10 mouse cellular contexts compared by ENCODE assay signal in the genomic region with DNA sequence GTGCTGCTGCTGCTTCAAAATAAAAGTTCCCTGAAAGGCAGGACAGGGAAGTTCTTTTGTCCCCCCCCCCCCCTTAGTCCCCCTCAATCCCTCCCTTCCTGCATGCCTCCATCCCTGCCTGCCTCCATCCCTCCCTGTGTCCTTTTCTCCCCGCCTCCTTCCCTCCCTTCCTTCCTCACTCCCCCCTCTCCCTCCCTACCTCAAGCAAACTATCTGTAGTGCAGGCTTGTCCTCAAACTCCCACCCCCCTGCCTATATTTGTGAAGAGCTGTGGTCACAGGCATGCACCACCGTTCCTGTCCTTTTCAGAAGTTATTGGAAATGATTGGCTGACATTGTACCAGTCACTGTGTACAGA.
DNase-seq lines count a peak whose midpoint lies in the region; ATAC-seq and TF ChIP-seq lines count a peak whose summit lies in the region.
"Had no signal": no experiment of that assay in that cellular context is flagged by ENCODE, and none has a peak within 500 bp of the region (broad histone marks: within the 10 kb centered on the region; RNA-seq: fewer than 3 reads in every experiment).

No protein-coding gene starts in this region.

- no peaks in the 10 kb centered on the region for H3K9me3 ChIP-seq in intestine, embryonic 14.5 days (ENCODE audit: control insufficient read depth, low read length)
- H3K9me3 ChIP-seq in intestine, embryonic 15.5 days: no peaks in the 10 kb centered on the region
- no peaks in the 10 kb centered on the region for H3K9me3 ChIP-seq in embryonic facial prominence, embryonic 12.5 days
- no peaks in the 10 kb centered on the region for H3K9me3 ChIP-seq in hindbrain, embryonic 14.5 days (ENCODE audit: control insufficient read depth, low read length)
- H3K9me3 ChIP-seq: liver, embryonic 13.5 days had no signal

- H3K27me3 ChIP-seq in intestine, embryonic 14.5 days (replicated peaks; ENCODE audit: control insufficient read depth, insufficient read depth, low read length): no peaks in the 10 kb centered on the region
- H3K27me3 ChIP-seq in intestine, embryonic 15.5 days (replicated peaks): no peaks in the 10 kb centered on the region
- 0 out of 2 replicates have a peak, but pooled peaks cover 2% of the 10 kb centered on the region for H3K27me3 ChIP-seq in embryonic facial prominence, embryonic 12.5 days
- no peaks in the 10 kb centered on the region for H3K27me3 ChIP-seq in hindbrain, embryonic 14.5 days (ENCODE audit: control insufficient read depth, insufficient read depth, low read length)
- H3K27me3 ChIP-seq: liver, embryonic 13.5 days had no signal

- no peak for ATAC-seq in intestine, embryonic 14.5 days (replicated peaks; ENCODE audit: low FRiP score, low TSS enrichment, low read depth)
- no peak for ATAC-seq in intestine, embryonic 15.5 days
- ATAC-seq in embryonic facial prominence, embryonic 12.5 days (ENCODE audit: insufficient number of reproducible peaks, insufficient read depth, low FRiP score, low TSS enrichment): peak; percentile 47; the same call in 1 of the 2 replicates
- peak; percentile 51; the same call in 1 of the 2 replicates for ATAC-seq in hindbrain, embryonic 14.5 days (ENCODE audit: low FRiP score)
- ATAC-seq in frontal cortex, adult (ENCODE audit: low TSS enrichment): no peak

- H3K4me1 ChIP-seq in intestine, embryonic 14.5 days (replicated peaks; ENCODE audit: control insufficient read depth, insufficient read depth, low read length): peaks cover 7% of the 10 kb centered on the region
- peaks cover 10% of the 10 kb centered on the region for H3K4me1 ChIP-seq in intestine, embryonic 15.5 days (replicated peaks)
- H3K4me1 ChIP-seq in cortical plate, adult 2 months (ENCODE audit: control insufficient read depth, insufficient read depth, low read length): peaks cover 13% of the 10 kb centered on the region
- peaks cover 23% of the 10 kb centered on the region for H3K4me1 ChIP-seq in embryonic facial prominence, embryonic 12.5 days
- H3K4me1 ChIP-seq in hindbrain, embryonic 14.5 days (replicated peaks; ENCODE audit: control insufficient read depth, insufficient read depth, low read length): peaks cover 16% of the 10 kb centered on the region; the same call in 1 of the 2 replicates
- H3K4me1 ChIP-seq: liver, embryonic 13.5 days had no signal

- no peak overlapping the region for H3K9ac ChIP-seq in intestine, embryonic 14.5 days (ENCODE audit: low read length)
- no peak overlapping the region for H3K9ac ChIP-seq in intestine, embryonic 15.5 days
- H3K9ac ChIP-seq in embryonic facial prominence, embryonic 12.5 days: no peak overlapping the region
- H3K9ac ChIP-seq in hindbrain, embryonic 14.5 days: no peak overlapping the region
- H3K9ac ChIP-seq: liver, embryonic 13.5 days had no signal

- H3K36me3 ChIP-seq in intestine, embryonic 14.5 days (ENCODE audit: control insufficient read depth, insufficient read depth, low read length): no peaks in the 10 kb centered on the region
- no peaks in the 10 kb centered on the region for H3K36me3 ChIP-seq in intestine, embryonic 15.5 days
- H3K36me3 ChIP-seq in embryonic facial prominence, embryonic 12.5 days: no peaks in the 10 kb centered on the region
- no peaks in the 10 kb centered on the region for H3K36me3 ChIP-seq in hindbrain, embryonic 14.5 days (replicated peaks; ENCODE audit: control insufficient read depth, insufficient read depth)
- H3K36me3 ChIP-seq: liver, embryonic 13.5 days had no signal

- no peak overlapping the region for H3K4me2 ChIP-seq in intestine, embryonic 14.5 days (ENCODE audit: low read length)
- no peak overlapping the region for H3K4me2 ChIP-seq in intestine, embryonic 15.5 days (replicated peaks)
- H3K4me2 ChIP-seq in embryonic facial prominence, embryonic 12.5 days (replicated peaks): no peak overlapping the region
- H3K4me2 ChIP-seq in hindbrain, embryonic 14.5 days (replicated peaks): no peak overlapping the region
- H3K4me2 ChIP-seq: liver, embryonic 13.5 days had no signal

- H3K4me3 ChIP-seq in intestine, embryonic 14.5 days (ENCODE audit: low read depth, low read length): no peak overlapping the region
- H3K4me3 ChIP-seq in intestine, embryonic 15.5 days (replicated peaks): no peak overlapping the region
- no peak overlapping the region for H3K4me3 ChIP-seq in cortical plate, adult 2 months (ENCODE audit: insufficient read depth, low read length)
- H3K4me3 ChIP-seq in embryonic facial prominence, embryonic 12.5 days: no peak overlapping the region
- no peak overlapping the region for H3K4me3 ChIP-seq in hindbrain, embryonic 14.5 days (replicated peaks; ENCODE audit: low read length)
- H3K4me3 ChIP-seq: liver, embryonic 13.5 days had no signal

- 16% methylated on average over 2 of the region's 2 CpGs for WGBS in intestine, embryonic 14.5 days
- 21% methylated on average over 2 of the region's 2 CpGs for WGBS in intestine, embryonic 15.5 days
- 27% methylated on average over 2 of the region's 2 CpGs for WGBS in embryonic facial prominence, embryonic 12.5 days
- 33% methylated on average over 2 of the region's 2 CpGs for WGBS in hindbrain, embryonic 14.5 days

- no peak for DNase-seq in intestine, embryonic 14.5 days (ENCODE audit: low spot score)
- no peak for DNase-seq in hindbrain, embryonic 14.5 days (ENCODE audit: low spot score)
- DNase-seq in thymus, postnatal 25 days: no peak
- no peak for DNase-seq in urinary bladder, postnatal 14 days (ENCODE audit: low spot score)
- DNase-seq: liver, embryonic 13.5 days; thymus, postnatal 36 days had no signal

- no peak for TF ChIP-seq POLR2A in cortical plate, adult 2 months (IDR thresholded peaks at IDR 0.05; ENCODE audit: extremely low read depth, insufficient read depth, low read length)

- no peak for TF ChIP-seq CTCF in cortical plate, adult 2 months (IDR thresholded peaks at IDR 0.05; ENCODE audit: extremely low read depth, insufficient read depth, low read length)

- H3K27ac ChIP-seq in intestine, embryonic 14.5 days (ENCODE audit: low read depth): peak overlapping the region; percentile 57; the same call in 1 of the 2 replicates
- H3K27ac ChIP-seq in intestine, embryonic 15.5 days: no peak overlapping the region
- peak overlapping the region; percentile 71 for H3K27ac ChIP-seq in cortical plate, adult 2 months (ENCODE audit: insufficient read depth, low read length)
- H3K27ac ChIP-seq in embryonic facial prominence, embryonic 12.5 days: peak overlapping the region; percentile 77; the same call in 1 of the 2 replicates
- H3K27ac ChIP-seq in hindbrain, embryonic 14.5 days: peak overlapping the region; percentile 34; the same call in 1 of the 2 replicates
- H3K27ac ChIP-seq: liver, embryonic 13.5 days had no signal

Comparison
In these comparisons a context has a peak if more than half of its experiments do, and no peak if none do; other contexts are left out.
1. ATAC-seq: peak in embryonic facial prominence, embryonic 12.5 days (single experiment) and hindbrain, embryonic 14.5 days (single experiment); none in intestine, embryonic 14.5 days (single experiment), intestine, embryonic 15.5 days (single experiment) and frontal cortex, adult (single experiment).